Mouse (Mus musculus) CD4-positive, CD25-positive, alpha-beta regulatory T cell (primary cell): ENCODE results near the gene Mmp23. TPM values are rescaled to one million over a fixed set of nuclear protein-coding genes. Genes with fewer than 3 reads are reported as not detected.

Experiments used
- polyA plus RNA-seq: library from polyadenylated mRNA; unstranded; fragments of 100-300 nt; shearing (Covaris generic); gene quantifications from one replicate; pipeline ENCODE4 v1.2.1, GENCODE M21; 2017

Mmp23 gene
- 0.23 TPM for polyA plus RNA-seq

GRCm38 (mm10) chr4:155653086-155653450 lies at the start of gene Mmp23:
Mmp23 (minus strand) TSS chr4:155653384.

DNA sequence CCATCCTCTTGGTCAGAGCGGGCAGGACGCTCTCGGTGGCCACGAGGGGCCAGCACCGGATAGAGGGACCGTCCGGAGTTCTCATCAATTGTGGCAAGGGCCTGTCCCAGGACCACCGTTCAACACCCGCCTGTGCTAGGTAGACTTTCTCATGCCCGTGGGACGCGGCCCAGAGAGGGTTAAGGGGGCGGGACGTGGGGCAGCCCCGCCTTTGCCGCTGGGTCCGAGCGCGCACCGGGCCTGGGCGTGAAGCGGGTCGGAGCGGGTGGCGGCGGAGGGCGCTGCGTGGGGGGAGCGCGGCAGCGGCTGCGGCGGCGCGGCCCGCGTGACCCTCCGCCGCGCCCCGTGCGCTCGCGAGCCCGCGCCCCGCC lies 40.9 kb upstream of the Mmp23 start, which contains the start of gene Fndc10:
Fndc10 (plus strand) TSS at position 232 of the 371 bp plus-strand sequence.

GRCm38 (mm10) chr4:155668689-155669597 lies 15.8 kb upstream of the Mmp23 start, which contains the start of gene Mib2:
Mib2 (minus strand) TSS chr4:155669198.

DNA sequence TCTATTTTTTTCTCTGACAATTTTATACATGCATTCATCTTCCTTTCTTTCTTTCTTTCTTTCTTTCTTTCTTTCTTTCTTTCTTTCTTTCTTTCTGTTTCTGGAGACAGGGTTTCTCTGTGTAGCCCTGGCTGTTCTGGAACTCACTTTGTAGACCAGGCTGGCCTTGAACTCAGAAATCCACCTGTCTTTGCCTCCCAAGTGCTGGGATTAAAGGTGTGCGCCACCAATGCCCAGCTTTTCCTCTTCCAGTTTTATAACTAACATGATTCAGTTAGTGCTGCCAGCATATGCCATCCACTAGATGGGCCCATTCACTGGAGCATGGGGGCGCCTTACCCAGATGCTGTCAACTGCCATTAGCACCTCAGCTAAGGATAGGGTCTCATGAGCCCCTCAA lies 7.9 kb downstream of the Mmp23 start, which contains the start of gene Gm10563:
Gm10563 (minus strand) TSS at position 101 of the 400 bp plus-strand sequence.

DNA sequence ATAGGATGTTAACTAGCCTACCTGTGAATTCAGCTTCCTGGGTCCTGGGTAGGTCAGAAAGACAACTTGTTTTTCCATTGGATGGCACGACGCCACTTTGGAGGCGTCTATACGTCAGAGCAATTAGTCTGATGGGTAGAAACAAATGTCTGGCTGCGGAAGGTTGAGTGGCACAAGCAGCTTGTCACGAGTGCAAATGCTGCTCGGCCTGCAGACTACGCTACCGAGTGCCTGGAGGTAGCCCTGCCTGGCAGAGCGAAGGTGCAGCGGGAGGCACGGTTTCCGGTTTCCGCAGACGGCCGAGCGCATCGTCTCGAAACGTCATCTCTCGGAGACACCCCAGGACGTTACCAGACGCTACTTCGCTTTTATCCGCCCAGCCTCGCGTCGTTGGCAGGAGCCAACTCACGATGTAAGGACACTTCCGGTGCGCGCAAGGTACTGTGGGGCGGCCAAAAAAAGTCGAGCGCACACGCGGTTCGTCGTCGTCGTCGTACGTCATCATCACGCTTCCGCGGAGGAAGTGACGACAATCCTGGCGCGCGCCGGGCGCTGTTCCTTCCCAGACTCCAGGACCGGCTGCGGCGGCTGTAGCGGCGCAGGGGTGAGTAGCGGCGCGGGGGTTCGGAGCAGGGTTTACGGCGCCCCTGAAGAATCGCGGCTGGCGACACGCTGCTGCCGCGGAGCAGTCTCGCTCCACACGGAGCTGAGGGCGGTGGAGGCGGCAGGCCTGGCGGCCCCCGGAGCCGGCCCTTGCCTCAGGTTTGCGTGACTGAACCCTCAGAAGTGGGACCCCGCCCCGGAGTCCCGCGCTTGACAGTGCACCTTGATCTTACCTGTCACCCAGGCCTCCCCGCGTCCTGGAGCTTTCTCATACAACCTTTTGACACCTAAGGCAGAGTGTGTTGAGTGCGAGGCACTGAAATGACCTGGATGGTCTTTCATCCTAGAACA lies 28.6 kb downstream of the Mmp23 start, which contains the start of gene Cdk11b:
Cdk11b (plus strand) TSS at position 517 of the 954 bp plus-strand sequence.

DNA sequence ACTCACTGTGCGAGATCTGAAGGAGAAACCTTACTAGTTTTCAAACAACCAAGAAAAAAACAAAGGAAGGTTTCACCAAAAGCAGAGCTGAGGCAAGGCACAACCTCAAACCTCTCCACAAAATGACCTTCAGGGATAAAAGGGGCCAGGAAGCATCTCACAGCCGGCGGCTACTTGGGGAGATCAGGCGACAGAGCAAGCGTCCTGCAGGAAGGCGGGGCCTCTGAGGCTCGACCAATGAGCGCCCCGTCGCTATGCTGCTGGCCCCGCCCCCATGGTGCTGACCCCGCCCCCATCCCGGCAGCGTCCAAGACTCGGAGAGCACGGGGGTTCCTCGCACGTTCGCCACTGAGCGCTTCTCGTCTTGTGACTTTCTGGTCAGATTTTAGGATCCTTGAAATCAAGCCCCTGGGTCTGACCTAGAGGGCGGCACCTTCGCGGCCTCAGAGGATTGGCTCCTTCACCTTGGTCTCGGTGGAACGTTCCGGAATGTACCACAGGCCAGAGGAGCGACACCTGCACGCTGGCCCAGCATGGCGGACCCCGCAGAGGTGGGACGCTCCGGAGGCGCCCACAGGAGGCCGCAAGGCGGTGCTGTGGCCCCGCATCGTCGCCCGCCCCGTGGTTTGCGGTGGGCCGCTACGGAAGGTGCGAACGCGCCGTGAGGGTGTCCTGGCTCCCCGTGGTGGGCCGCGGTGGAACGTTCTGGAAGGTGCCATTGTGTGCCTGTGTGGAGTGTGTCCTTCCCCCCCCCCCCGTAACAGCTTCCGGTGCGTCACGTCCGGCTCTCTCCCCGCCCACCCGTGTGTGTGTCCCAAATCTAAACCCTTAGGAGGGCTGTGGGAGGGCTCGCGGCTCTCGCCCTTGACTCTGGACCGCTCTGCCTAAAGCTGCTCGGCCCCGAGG lies 51.8 kb downstream of the Mmp23 start, which contains the start of gene Slc35e2:
Slc35e2 (plus strand) TSS at position 326 of the 906 bp plus-strand sequence.

Other genes starting within 250 kb of the Mmp23 start
- gene Cfap74, start 244.2 kb downstream of the Mmp23 start, polyA plus RNA-seq = 4.7 TPM
- not detected for gene Tmem52, start 184.3 kb downstream of the Mmp23 start, polyA plus RNA-seq
- gene Gnb1, start 162.0 kb downstream of the Mmp23 start, polyA plus RNA-seq = 368 TPM
- 141 TPM for gene Nadk, start 91.0 kb downstream of the Mmp23 start, polyA plus RNA-seq
- gene Slc35e2, start 52.0 kb downstream of the Mmp23 start, polyA plus RNA-seq = 11.2 TPM
- gene Cdk11b, start 28.5 kb downstream of the Mmp23 start, polyA plus RNA-seq = 161 TPM
- gene Gm10563, start 8.0 kb downstream of the Mmp23 start, polyA plus RNA-seq = not detected
- 41.7 TPM for gene Mib2, start 15.8 kb upstream of the Mmp23 start, polyA plus RNA-seq
- 14.9 TPM for gene Fndc10, start 41.0 kb upstream of the Mmp23 start, polyA plus RNA-seq
- 178 TPM for gene Ssu72, start 51.4 kb upstream of the Mmp23 start, polyA plus RNA-seq
- gene Tmem240, start 81.4 kb upstream of the Mmp23 start, polyA plus RNA-seq = 0.75 TPM
- gene Atad3a, start 107.7 kb upstream of the Mmp23 start, polyA plus RNA-seq = 98.2 TPM
- 0.35 TPM for gene Vwa1, start 121.3 kb upstream of the Mmp23 start, polyA plus RNA-seq
- gene Tmem88b, start 132.5 kb upstream of the Mmp23 start, polyA plus RNA-seq = 0.05 TPM
- 0.20 TPM for gene Ankrd65, start 137.1 kb upstream of the Mmp23 start, polyA plus RNA-seq
- 121 TPM for gene Mrpl20, start 149.5 kb upstream of the Mmp23 start, polyA plus RNA-seq
- gene Ccnl2, start 159.1 kb upstream of the Mmp23 start, polyA plus RNA-seq = 291 TPM
- 187 TPM for gene Aurkaip1, start 177.9 kb upstream of the Mmp23 start, polyA plus RNA-seq
- gene Mxra8, start 186.3 kb upstream of the Mmp23 start, polyA plus RNA-seq = 4.2 TPM
- 69.5 TPM for gene Dvl1, start 194.0 kb upstream of the Mmp23 start, polyA plus RNA-seq
- 1.2 TPM for gene Tas1r3, start 210.0 kb upstream of the Mmp23 start, polyA plus RNA-seq
- gene Cptp, start 216.1 kb upstream of the Mmp23 start, polyA plus RNA-seq = 13.6 TPM
- gene Ints11, start 216.2 kb upstream of the Mmp23 start, polyA plus RNA-seq = 118 TPM
- 37.8 TPM for gene Pusl1, start 238.4 kb upstream of the Mmp23 start, polyA plus RNA-seq
- 23.0 TPM for gene Acap3, start 238.4 kb upstream of the Mmp23 start, polyA plus RNA-seq